Mouse (Mus musculus): ENCODE data around the gene Gatad2a. TPM values are rescaled to one million over a fixed set of nuclear protein-coding genes. Genes with fewer than 3 reads are reported as not detected.

The Gatad2a gene
- polyA plus RNA-seq, 1 experiment from 2014 or later: 52.2 TPM

GRCm38 (mm10) chr8:69876097-69876496 lies 120.1 kb downstream of the Gatad2a start:
- no peaks in the 10 kb centered on the region for H3K36me3 ChIP-seq (ENCODE audit: control insufficient read depth, insufficient read depth, low read length)
- H3K9me3 ChIP-seq (ENCODE audit: control insufficient read depth, low read length): no peaks in the 10 kb centered on the region
- H3K4me2 ChIP-seq (ENCODE audit: low read length): no peak overlapping the region
- H3K27ac ChIP-seq (replicated peaks in 1 of 2; ENCODE audit: control insufficient read depth in 1 of 2, insufficient read depth in 1 of 2, low read depth in 2 of 2, low read length in 2 of 2): no peak overlapping the region
- no peak overlapping the region for H3K4me3 ChIP-seq (ENCODE audit: control insufficient read depth in 1 of 2, insufficient read depth in 1 of 2, low read depth in 1 of 2, low read length in 2 of 2)
- H3K4me1 ChIP-seq (ENCODE audit: control insufficient read depth in 2 of 2, insufficient read depth in 2 of 2, low read length in 2 of 2): peaks cover 0 to 5% of the 10 kb centered on the region in 2 experiments; a peak in 1 of 4 replicates
- WGBS: 40% methylated on average over 10 of the region's 10 CpGs
- peaks cover 27% of the 10 kb centered on the region for H3K27me3 ChIP-seq (ENCODE audit: control insufficient read depth, insufficient read depth, low read length)
- ATAC-seq (ENCODE audit: insufficient number of reproducible peaks, insufficient read depth, low FRiP score, low read depth): no peak
- no peak overlapping the region for H3K9ac ChIP-seq (ENCODE audit: low read length)

DNA sequence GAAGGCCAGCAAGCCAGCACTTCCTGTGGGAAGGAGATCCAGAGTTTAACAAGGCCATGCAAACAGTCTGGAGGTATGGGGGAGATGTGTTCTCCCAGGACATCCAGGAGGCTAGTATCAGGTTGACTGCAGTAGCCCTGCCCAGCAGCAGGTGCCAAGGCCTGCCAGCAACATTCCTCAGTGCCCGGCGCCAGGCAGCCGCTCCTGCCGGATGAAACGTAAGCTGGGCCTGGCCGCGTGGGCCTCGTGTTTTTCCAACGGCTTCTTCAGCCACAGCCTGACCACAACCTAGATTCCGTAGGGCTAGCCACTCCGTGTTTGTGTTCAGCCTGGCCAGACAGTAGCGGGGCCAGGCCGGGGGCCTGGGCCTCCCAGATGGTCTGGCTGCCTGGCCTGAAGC lies 121.5 kb downstream of the Gatad2a start:
- no peak overlapping the region for H3K27ac ChIP-seq (replicated peaks in 1 of 2; ENCODE audit: control insufficient read depth in 1 of 2, insufficient read depth in 1 of 2, low read depth in 2 of 2, low read length in 2 of 2)
- no peaks in the 10 kb centered on the region for H3K36me3 ChIP-seq (ENCODE audit: control insufficient read depth, insufficient read depth, low read length)
- ATAC-seq (ENCODE audit: insufficient number of reproducible peaks, insufficient read depth, low FRiP score, low read depth): no peak
- H3K4me3 ChIP-seq (ENCODE audit: control insufficient read depth in 1 of 2, insufficient read depth in 1 of 2, low read depth in 1 of 2, low read length in 2 of 2): no peak overlapping the region
- peaks cover 13% of the 10 kb centered on the region for H3K27me3 ChIP-seq (ENCODE audit: control insufficient read depth, insufficient read depth, low read length)
- no peaks in the 10 kb centered on the region for H3K9me3 ChIP-seq (ENCODE audit: control insufficient read depth, low read length)
- 0 out of 4 replicates have a peak, but pooled peaks cover 0 to 5% of the 10 kb centered on the region in 2 experiments for H3K4me1 ChIP-seq (ENCODE audit: control insufficient read depth in 2 of 2, insufficient read depth in 2 of 2, low read length in 2 of 2)
- no peak overlapping the region for H3K4me2 ChIP-seq (ENCODE audit: low read length)
- no peak overlapping the region for H3K9ac ChIP-seq (ENCODE audit: low read length)
- 75% methylated on average over 13 of the region's 13 CpGs for WGBS

DNA sequence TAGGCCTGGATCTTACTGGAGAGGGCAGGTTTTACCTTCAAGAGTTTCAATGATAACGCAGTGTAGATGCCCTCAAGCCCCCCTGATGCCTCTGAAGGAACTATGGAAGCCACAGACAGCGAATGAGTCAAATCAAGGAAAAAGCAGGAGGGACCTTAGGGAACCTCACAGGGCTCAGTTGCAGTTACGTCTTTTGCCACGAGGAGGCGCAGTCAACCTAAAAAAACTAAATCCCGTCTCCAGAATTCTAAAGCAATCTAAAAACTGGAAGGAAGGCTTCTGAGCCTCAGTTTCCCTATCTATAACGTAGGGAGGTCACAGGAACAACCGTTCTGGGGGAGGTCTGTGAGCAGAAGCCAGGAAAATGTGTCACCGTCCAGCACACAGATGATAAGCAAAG lies 122.0 kb downstream of the Gatad2a start:
- H3K4me1 ChIP-seq (ENCODE audit: control insufficient read depth in 2 of 2, insufficient read depth in 2 of 2, low read length in 2 of 2): 0 out of 4 replicates have a peak, but pooled peaks cover 0 to 5% of the 10 kb centered on the region in 2 experiments
- H3K27me3 ChIP-seq (ENCODE audit: control insufficient read depth, insufficient read depth, low read length): peaks cover 8% of the 10 kb centered on the region
- WGBS: 9% methylated on average over 9 of the region's 9 CpGs
- H3K9ac ChIP-seq (ENCODE audit: low read length): no peak overlapping the region
- H3K9me3 ChIP-seq (ENCODE audit: control insufficient read depth, low read length): no peaks in the 10 kb centered on the region
- no peaks in the 10 kb centered on the region for H3K36me3 ChIP-seq (ENCODE audit: control insufficient read depth, insufficient read depth, low read length)
- H3K4me2 ChIP-seq (ENCODE audit: low read length): no peak overlapping the region
- no peak for ATAC-seq (ENCODE audit: insufficient number of reproducible peaks, insufficient read depth, low FRiP score, low read depth)
- no peak overlapping the region for H3K4me3 ChIP-seq (ENCODE audit: control insufficient read depth in 1 of 2, insufficient read depth in 1 of 2, low read depth in 1 of 2, low read length in 2 of 2)
- no peak overlapping the region for H3K27ac ChIP-seq (replicated peaks in 1 of 2; ENCODE audit: control insufficient read depth in 1 of 2, insufficient read depth in 1 of 2, low read depth in 2 of 2, low read length in 2 of 2)

GRCm38 (mm10) chr8:69870907-69871306 lies 125.3 kb downstream of the Gatad2a start:
- Histone ChIP-seq H3K27ac (replicated peaks in 1 of 2; ENCODE audit: control insufficient read depth in 1 of 2, insufficient read depth in 1 of 2, low read depth in 2 of 2, low read length in 2 of 2) (no peak overlapping the region), H3K27me3 (ENCODE audit: control insufficient read depth, insufficient read depth, low read length) (no peaks in the 10 kb centered on the region), H3K36me3 (ENCODE audit: control insufficient read depth, insufficient read depth, low read length) (no peaks in the 10 kb centered on the region), H3K4me2 (ENCODE audit: low read length) (no peak overlapping the region), H3K4me3 (ENCODE audit: control insufficient read depth in 1 of 2, insufficient read depth in 1 of 2, low read depth in 1 of 2, low read length in 2 of 2) (no peak overlapping the region), H3K4me1 (ENCODE audit: control insufficient read depth in 2 of 2, insufficient read depth in 2 of 2, low read length in 2 of 2) (peaks cover 5 to 6% of the 10 kb centered on the region in 2 experiments; a peak in 1 of 4 replicates), H3K9me3 (ENCODE audit: control insufficient read depth, low read length) (no peaks in the 10 kb centered on the region), H3K9ac (ENCODE audit: low read length) (no peak overlapping the region)
- no peak for ATAC-seq (ENCODE audit: insufficient number of reproducible peaks, insufficient read depth, low FRiP score, low read depth)
- 75% methylated on average over 6 of the region's 6 CpGs for WGBS

DNA sequence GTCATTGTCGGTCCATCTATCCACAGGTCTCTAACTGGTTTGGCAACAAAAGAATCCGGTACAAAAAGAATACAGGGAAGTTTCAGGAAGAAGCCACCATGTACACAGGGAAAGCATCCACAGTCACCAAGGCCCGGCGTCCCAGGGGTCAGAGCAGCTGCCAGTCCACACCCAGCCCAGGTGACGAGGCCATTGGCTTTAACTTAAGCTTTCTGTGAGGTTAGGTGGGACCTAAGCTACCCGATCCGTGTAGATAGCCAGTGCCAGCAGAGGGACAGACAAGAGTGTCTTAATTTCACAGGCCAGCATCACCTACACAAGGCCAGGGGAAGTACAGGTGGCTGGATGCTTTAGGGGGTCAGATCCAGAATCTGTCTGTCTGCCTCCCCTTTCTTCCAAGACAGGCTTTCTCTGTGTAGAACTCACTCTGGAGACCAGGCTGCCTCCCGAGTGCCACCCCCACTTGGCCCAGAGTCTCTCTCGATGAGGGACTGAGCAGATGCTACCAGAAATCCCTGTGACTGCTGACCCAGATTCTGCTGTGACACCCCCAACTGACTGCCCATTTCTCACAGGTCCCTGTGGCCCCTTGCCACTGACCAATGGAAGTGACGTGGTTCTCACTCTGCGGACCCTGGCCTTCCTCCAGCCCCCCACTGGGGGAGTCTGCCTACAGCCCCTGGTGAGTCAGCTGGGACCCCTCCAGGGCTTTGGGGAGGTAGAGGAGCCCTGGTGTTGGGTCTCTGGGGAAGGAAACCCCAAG lies 126.0 kb downstream of the Gatad2a start:
- no peak for ATAC-seq (ENCODE audit: insufficient number of reproducible peaks, insufficient read depth, low FRiP score, low read depth)
- Histone ChIP-seq H3K36me3 (ENCODE audit: control insufficient read depth, insufficient read depth, low read length) (no peaks in the 10 kb centered on the region), H3K4me3 (ENCODE audit: control insufficient read depth in 1 of 2, insufficient read depth in 1 of 2, low read depth in 1 of 2, low read length in 2 of 2) (no peak overlapping the region), H3K4me1 (ENCODE audit: control insufficient read depth in 2 of 2, insufficient read depth in 2 of 2, low read length in 2 of 2) (peaks cover 5 to 6% of the 10 kb centered on the region in 2 experiments; a peak in 1 of 4 replicates), H3K27ac (replicated peaks in 1 of 2; ENCODE audit: control insufficient read depth in 1 of 2, insufficient read depth in 1 of 2, low read depth in 2 of 2, low read length in 2 of 2) (no peak overlapping the region), H3K9me3 (ENCODE audit: control insufficient read depth, low read length) (no peaks in the 10 kb centered on the region), H3K27me3 (ENCODE audit: control insufficient read depth, insufficient read depth, low read length) (no peaks in the 10 kb centered on the region), H3K9ac (ENCODE audit: low read length) (no peak overlapping the region), H3K4me2 (ENCODE audit: low read length) (no peak overlapping the region)
- 82% methylated on average over 11 of the region's 11 CpGs for WGBS

GRCm38 (mm10) chr8:69867696-69868326 lies 128.4 kb downstream of the Gatad2a start:
- WGBS: 59% methylated on average over 5 of the region's 5 CpGs
- ATAC-seq (ENCODE audit: insufficient number of reproducible peaks, insufficient read depth, low FRiP score, low read depth): no peak
- Histone ChIP-seq H3K9me3 (ENCODE audit: control insufficient read depth, low read length) (no peaks in the 10 kb centered on the region), H3K27me3 (ENCODE audit: control insufficient read depth, insufficient read depth, low read length) (no peaks in the 10 kb centered on the region), H3K4me3 (ENCODE audit: control insufficient read depth in 1 of 2, insufficient read depth in 1 of 2, low read depth in 1 of 2, low read length in 2 of 2) (no peak overlapping the region), H3K9ac (ENCODE audit: low read length) (no peak overlapping the region), H3K36me3 (ENCODE audit: control insufficient read depth, insufficient read depth, low read length) (no peaks in the 10 kb centered on the region), H3K4me2 (ENCODE audit: low read length) (no peak overlapping the region), H3K4me1 (ENCODE audit: control insufficient read depth in 2 of 2, insufficient read depth in 2 of 2, low read length in 2 of 2) (peaks cover 0 to 6% of the 10 kb centered on the region in 2 experiments; a peak in 1 of 4 replicates), H3K27ac (replicated peaks in 1 of 2; ENCODE audit: control insufficient read depth in 1 of 2, insufficient read depth in 1 of 2, low read depth in 2 of 2, low read length in 2 of 2) (no peak overlapping the region)

GRCm38 (mm10) chr8:69864180-69864579 lies 132.0 kb downstream of the Gatad2a start:
- WGBS: 55% methylated on average over 5 of the region's 5 CpGs
- Histone ChIP-seq H3K4me2 (ENCODE audit: low read length) (no peak overlapping the region), H3K9me3 (ENCODE audit: control insufficient read depth, low read length) (no peaks in the 10 kb centered on the region), H3K4me1 (ENCODE audit: control insufficient read depth in 2 of 2, insufficient read depth in 2 of 2, low read length in 2 of 2) (peaks cover 0 to 6% of the 10 kb centered on the region in 2 experiments; a peak in 1 of 4 replicates), H3K27ac (replicated peaks in 1 of 2; ENCODE audit: control insufficient read depth in 1 of 2, insufficient read depth in 1 of 2, low read depth in 2 of 2, low read length in 2 of 2) (no peak overlapping the region), H3K9ac (ENCODE audit: low read length) (no peak overlapping the region), H3K36me3 (ENCODE audit: control insufficient read depth, insufficient read depth, low read length) (no peaks in the 10 kb centered on the region), H3K4me3 (ENCODE audit: control insufficient read depth in 1 of 2, insufficient read depth in 1 of 2, low read depth in 1 of 2, low read length in 2 of 2) (no peak overlapping the region), H3K27me3 (ENCODE audit: control insufficient read depth, insufficient read depth, low read length) (no peaks in the 10 kb centered on the region)
- ATAC-seq (ENCODE audit: insufficient number of reproducible peaks, insufficient read depth, low FRiP score, low read depth): no peak
